13 mouse cellular contexts compared by ENCODE assay signal in the genomic region with DNA sequence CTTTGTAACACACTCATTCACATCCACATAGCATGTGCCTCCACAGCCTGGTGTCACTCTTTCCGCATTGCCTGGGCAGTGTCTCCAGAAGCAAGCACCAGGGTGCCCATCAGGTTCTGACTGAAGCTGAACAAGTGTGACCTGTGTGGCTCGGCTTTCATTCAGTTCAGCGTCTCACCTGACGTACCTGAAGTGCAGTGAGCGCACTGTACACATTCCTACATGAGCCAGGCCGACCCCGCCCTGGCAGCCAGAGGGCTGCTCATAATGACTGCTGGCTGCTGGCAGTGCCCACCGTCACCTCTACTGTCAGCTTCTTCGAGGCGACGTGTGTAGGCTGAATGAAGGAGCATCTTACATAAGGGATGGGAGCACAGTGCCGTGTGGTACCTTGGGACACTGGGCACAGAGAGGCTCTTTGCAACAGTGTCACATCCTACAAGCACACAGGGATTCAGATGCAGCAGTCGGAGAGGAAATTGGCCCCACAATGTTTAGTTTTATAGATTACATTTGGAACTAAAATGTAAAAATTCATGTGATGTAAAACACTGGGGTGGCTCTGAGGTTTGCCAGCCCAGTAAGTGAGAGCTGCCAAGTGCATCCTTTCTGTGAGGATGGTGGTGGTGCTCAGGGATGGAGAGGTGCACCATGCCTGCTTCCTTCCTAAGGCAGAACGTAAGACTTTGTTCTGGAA. TPM values are rescaled to one million over a fixed set of nuclear protein-coding genes. Genes with fewer than 3 reads are reported as not detected.
DNase-seq lines count a peak whose midpoint lies in the region; ATAC-seq and TF ChIP-seq lines count a peak whose summit lies in the region.
"Had no signal": no experiment of that assay in that cellular context is flagged by ENCODE, and none has a peak within 500 bp of the region (broad histone marks: within the 10 kb centered on the region; RNA-seq: fewer than 3 reads in every experiment).

No protein-coding gene starts in this region.

- ATAC-seq in hindbrain, embryonic 15.5 days (ENCODE audit: low FRiP score, low read depth) = 0 out of 2 replicates have a peak, but pooled peaks have one; percentile 16
- no peak for ATAC-seq in hindbrain, embryonic 11.5 days (ENCODE audit: low FRiP score)
- ATAC-seq in lung, postnatal 0 days = peak; percentile 87

- no peaks in the 10 kb centered on the region for H3K9me3 ChIP-seq in hindbrain, embryonic 15.5 days
- H3K9me3 ChIP-seq in hindbrain, embryonic 11.5 days (ENCODE audit: control insufficient read depth, low read length) = no peaks in the 10 kb centered on the region
- H3K9me3 ChIP-seq in E14TG2a.4 (ENCODE audit: low read length) = no peaks in the 10 kb centered on the region
- no peaks in the 10 kb centered on the region for H3K9me3 ChIP-seq in lung, postnatal 0 days (ENCODE audit: low read length)
- H3K9me3 ChIP-seq: heart, embryonic 12.5 days had no signal

- peaks cover 25% of the 10 kb centered on the region for H3K4me1 ChIP-seq in hindbrain, embryonic 15.5 days (replicated peaks)
- H3K4me1 ChIP-seq in hindbrain, embryonic 11.5 days (replicated peaks; ENCODE audit: control insufficient read depth, insufficient read depth, low read length) = no peaks in the 10 kb centered on the region
- peaks cover 32% of the 10 kb centered on the region for H3K4me1 ChIP-seq in E14TG2a.4 (replicated peaks; ENCODE audit: low read depth, low read length)
- peaks cover 2% of the 10 kb centered on the region; the same call in 1 of the 2 replicates for H3K4me1 ChIP-seq in lung, postnatal 0 days (ENCODE audit: insufficient read depth, low read depth, low read length)

- DNase-seq in hindbrain, embryonic 11.5 days (ENCODE audit: low spot score) = no peak
- peak; percentile 58 for DNase-seq in brain, adult 2 months (ENCODE audit: low read depth, low spot score)
- DNase-seq in lung, postnatal 0 days (ENCODE audit: low spot score) = peak; percentile 78
- no peak for DNase-seq in B cell, adult 2 months
- DNase-seq in adrenal gland, adult 8-10 months = no peak
- DNase-seq: gastrocnemius, postnatal 36 days; kidney, adult 2 months; liver; thymus, adult 2 months had no signal

- H3K4me2 ChIP-seq in hindbrain, embryonic 15.5 days = no peak overlapping the region
- no peak overlapping the region for H3K4me2 ChIP-seq in hindbrain, embryonic 11.5 days (replicated peaks; ENCODE audit: low read depth, low read length)
- H3K4me2 ChIP-seq in lung, postnatal 0 days (replicated peaks; ENCODE audit: low read depth, low read length) = no peak overlapping the region
- H3K4me2 ChIP-seq: heart, embryonic 12.5 days had no signal

- H3K9ac ChIP-seq in hindbrain, embryonic 15.5 days = no peak overlapping the region
- no peak overlapping the region for H3K9ac ChIP-seq in hindbrain, embryonic 11.5 days (ENCODE audit: low read depth, low read length)
- no peak overlapping the region for H3K9ac ChIP-seq in lung, postnatal 0 days (replicated peaks; ENCODE audit: low read depth)
- H3K9ac ChIP-seq: heart, embryonic 12.5 days had no signal

- 80% methylated on average over 14 of the region's 14 CpGs for WGBS in hindbrain, embryonic 15.5 days
- 84% methylated on average over 14 of the region's 14 CpGs for WGBS in hindbrain, embryonic 11.5 days
- 62% methylated on average over 14 of the region's 14 CpGs for WGBS in lung, postnatal 0 days

- no peak overlapping the region for H3K27ac ChIP-seq in hindbrain, embryonic 15.5 days (replicated peaks)
- no peak overlapping the region for H3K27ac ChIP-seq in hindbrain, embryonic 11.5 days (ENCODE audit: low read depth, low read length)
- H3K27ac ChIP-seq in lung, postnatal 0 days (ENCODE audit: low read length) = 0 out of 2 replicates have a peak overlapping the region, but pooled peaks have one; percentile 14
- H3K27ac ChIP-seq: macrophage had no signal

- no peak for TF ChIP-seq CTCF in E14TG2a.4 (conservative IDR thresholded peaks at IDR 0.05; ENCODE audit: low read length)
- no peak for TF ChIP-seq CTCF in lung, postnatal 0 days (IDR thresholded peaks at IDR 0.05)

- H3K4me3 ChIP-seq in hindbrain, embryonic 15.5 days = no peak overlapping the region
- no peak overlapping the region for H3K4me3 ChIP-seq in hindbrain, embryonic 11.5 days (ENCODE audit: low read depth, low read length)
- peak overlapping the region; percentile 43 for H3K4me3 ChIP-seq in E14TG2a.4 (replicated peaks; ENCODE audit: low read length)
- no peak overlapping the region for H3K4me3 ChIP-seq in lung, postnatal 0 days (ENCODE audit: low read depth, low read length)
- H3K4me3 ChIP-seq: heart, embryonic 12.5 days had no signal

- H3K27me3 ChIP-seq in hindbrain, embryonic 15.5 days = no peaks in the 10 kb centered on the region
- no peaks in the 10 kb centered on the region for H3K27me3 ChIP-seq in hindbrain, embryonic 11.5 days (ENCODE audit: control insufficient read depth, insufficient read depth, low read length)
- no peaks in the 10 kb centered on the region for H3K27me3 ChIP-seq in E14TG2a.4 (ENCODE audit: insufficient read depth, low read length)
- no peaks in the 10 kb centered on the region for H3K27me3 ChIP-seq in lung, postnatal 0 days (replicated peaks; ENCODE audit: insufficient read depth, low read length)
- H3K27me3 ChIP-seq: heart, embryonic 12.5 days had no signal

- H3K36me3 ChIP-seq in hindbrain, embryonic 15.5 days = no peaks in the 10 kb centered on the region
- no peaks in the 10 kb centered on the region for H3K36me3 ChIP-seq in hindbrain, embryonic 11.5 days (ENCODE audit: control insufficient read depth, insufficient read depth, low read length)
- H3K36me3 ChIP-seq in E14TG2a.4 (ENCODE audit: insufficient read depth, low read length) = peaks cover 26% of the 10 kb centered on the region; the same call in 1 of the 2 replicates
- H3K36me3 ChIP-seq in lung, postnatal 0 days (ENCODE audit: insufficient read depth, low read length) = no peaks in the 10 kb centered on the region

- peak; percentile 26; the same call in 1 of the 2 replicates for TF ChIP-seq EP300 in lung, postnatal 0 days (IDR thresholded peaks at IDR 0.05)

RNA-seq across cellular contexts. Expression of gene Atp11a, which starts 29.6 kb away (rescaled TPM):
- polyA plus RNA-seq in hindbrain, embryonic 15.5 days (2015; fragmentation: Nextera tagmentation; extraction: Ambion mirVana) = 14.1 and 15.6 TPM in 2 replicates
- polyA plus RNA-seq in hindbrain, embryonic 11.5 days (2014; fragmentation: Nextera tagmentation; extraction: Ambion mirVana) = 9.2 and 12.0 TPM in 2 replicates
- polyA plus RNA-seq in lung, postnatal 0 days (2015; fragmentation: Nextera tagmentation; extraction: Ambion mirVana) = 45.4 and 50.6 TPM in 2 replicates
- 100 to 1,000 TPM; 139 to 237 (median 193) TPM for total RNA-seq in adrenal gland, adult 8-10 months (2022)

Comparison
In these comparisons a context has a peak if more than half of its experiments do, and no peak if none do; other contexts are left out.
1. DNase-seq: peak in brain, adult 2 months (single experiment) and lung, postnatal 0 days (single experiment); none in hindbrain, embryonic 11.5 days (single experiment), B cell, adult 2 months (0 of 2) and adrenal gland, adult 8-10 months (single experiment).